Mouse (Mus musculus) MEL-GATA-1-ER (cell line): ENCODE measurements around the gene Rab5if.
"Not testable (repeated sequence)": the region's sequence is repeated elsewhere in the genome, so short reads cannot be mapped to it uniquely, and the experiment has no call there.

Source experiments
- DNase-seq: peaks from one replicate; pipeline ENCODE4 v3.0.0-alpha.2; 2012; ENCODE audit warnings: low read depth; ENCODE audit errors: extremely low read depth

The Rab5if gene

GRCm38 (mm10) chr2:156853999-156854771 lies 8.7 kb upstream of the Rab5if start:
- DNase-seq = not testable (repeated sequence)

GRCm38 (mm10) chr2:156856311-156856710 lies 6.6 kb upstream of the Rab5if start:
- DNase-seq = no peak

GRCm38 (mm10) chr2:156857385-156857791 lies 5.5 kb upstream of the Rab5if start:
- no peak for DNase-seq

GRCm38 (mm10) chr2:156857835-156858234 lies 5.1 kb upstream of the Rab5if start, which contains the start of gene 4930518I15Rik:
Gene 4930518I15Rik, minus strand, starts transcription at chr2:156857946.
- no peak for DNase-seq

GRCm38 (mm10) chr2:156858671-156859070 lies 4.3 kb upstream of the Rab5if start:
- DNase-seq = no peak

- no peak for DNase-seq
Observed at GRCm38 (mm10) chr2:156862041-156862717, 749 bp upstream of the Rab5if start.

- peak; percentile 65 for DNase-seq
Observed at GRCm38 (mm10) chr2:156863487-156864160, 696 bp downstream of the Rab5if start.

GRCm38 (mm10) chr2:156864481-156864880 lies 1.6 kb downstream of the Rab5if start:
- DNase-seq = no peak

GRCm38 (mm10) chr2:156868994-156869393 lies 6.1 kb downstream of the Rab5if start:
- no peak for DNase-seq

GRCm38 (mm10) chr2:156869554-156869953 lies 6.6 kb downstream of the Rab5if start:
- no peak for DNase-seq

GRCm38 (mm10) chr2:156870519-156870918 lies 7.6 kb downstream of the Rab5if start:
- no peak for DNase-seq

- no peak for DNase-seq
Observed at GRCm38 (mm10) chr2:156873629-156874028, 10.7 kb downstream of the Rab5if start.

- no peak for DNase-seq
Observed at GRCm38 (mm10) chr2:156874047-156874759, 11.3 kb downstream of the Rab5if start.

GRCm38 (mm10) chr2:156874760-156875510 lies 12.0 kb downstream of the Rab5if start:
- DNase-seq = no peak

GRCm38 (mm10) chr2:156877726-156878125 lies 14.8 kb downstream of the Rab5if start:
- DNase-seq = no peak

GRCm38 (mm10) chr2:156879541-156879940 lies 16.6 kb downstream of the Rab5if start:
- no peak for DNase-seq

GRCm38 (mm10) chr2:156882431-156883001 lies 19.6 kb downstream of the Rab5if start:
- DNase-seq = peak; percentile 51

- peak; percentile 31 for DNase-seq
Observed at GRCm38 (mm10) chr2:156884396-156885211, 21.7 kb downstream of the Rab5if start.

- DNase-seq = not testable (repeated sequence)
Observed at GRCm38 (mm10) chr2:156885666-156886065, 22.7 kb downstream of the Rab5if start.
